Mouse (Mus musculus): ENCODE data around the gene Tvp23a.

The Tvp23a gene

DNA sequence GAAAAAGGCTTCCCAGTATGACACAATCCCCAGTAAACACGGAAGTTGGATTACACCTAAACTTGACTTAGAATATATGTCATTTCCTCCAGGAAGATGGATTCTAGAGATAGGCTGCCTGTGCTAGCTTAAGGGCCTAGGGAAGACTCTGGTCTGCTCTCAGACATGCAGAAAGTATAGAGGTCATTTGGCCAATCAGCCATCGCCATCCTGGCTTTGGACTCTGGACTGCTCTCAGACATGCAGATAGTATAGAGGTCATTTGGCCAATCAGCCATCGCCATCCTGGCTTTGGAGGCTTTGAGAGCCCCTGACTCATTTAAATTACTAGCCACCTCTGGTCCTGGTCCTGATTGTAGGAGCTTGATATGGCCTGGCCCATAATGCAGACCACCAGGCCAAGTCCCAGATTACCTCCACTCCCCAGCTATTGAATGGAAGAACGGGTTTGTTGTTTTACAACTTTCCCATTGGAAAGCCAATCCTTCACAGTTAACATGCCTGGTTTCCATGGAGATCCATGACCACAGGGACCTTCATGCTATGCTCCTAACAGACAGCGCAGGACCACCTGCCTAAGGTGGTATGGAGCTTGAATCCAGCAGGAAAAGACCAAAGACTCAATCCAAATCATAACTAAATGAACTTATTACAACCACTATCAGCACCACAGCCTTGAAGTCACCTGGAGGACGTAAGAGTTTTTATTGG, 6.9 kb upstream of the Tvp23a start:
- in situ Hi-C loops (cut with MboI), result no loop called here

DNA sequence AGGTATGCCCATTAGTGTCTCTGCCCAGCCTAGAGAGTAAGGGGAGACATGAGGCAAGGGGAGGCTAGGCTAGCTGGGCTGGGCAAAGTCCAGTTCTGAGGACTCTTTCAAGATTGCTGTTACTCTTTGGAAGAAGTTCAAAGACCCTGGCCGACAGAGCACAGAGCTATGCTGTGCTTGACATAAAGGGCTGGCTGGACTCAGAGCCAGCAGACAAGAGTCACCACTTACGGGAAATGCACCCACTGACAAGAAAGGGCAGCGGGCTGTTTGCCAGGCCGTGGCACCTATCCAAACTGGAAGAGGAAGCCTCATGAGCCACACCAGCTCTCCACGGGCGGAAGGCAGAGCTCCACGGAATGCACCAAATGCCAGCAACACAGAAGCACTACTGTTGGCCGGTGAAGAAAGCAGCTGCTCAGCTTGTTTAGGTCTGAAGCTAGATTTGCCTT, 5.3 kb upstream of the Tvp23a start:
- in situ Hi-C loops (cut with MboI), result no loop called here

DNA sequence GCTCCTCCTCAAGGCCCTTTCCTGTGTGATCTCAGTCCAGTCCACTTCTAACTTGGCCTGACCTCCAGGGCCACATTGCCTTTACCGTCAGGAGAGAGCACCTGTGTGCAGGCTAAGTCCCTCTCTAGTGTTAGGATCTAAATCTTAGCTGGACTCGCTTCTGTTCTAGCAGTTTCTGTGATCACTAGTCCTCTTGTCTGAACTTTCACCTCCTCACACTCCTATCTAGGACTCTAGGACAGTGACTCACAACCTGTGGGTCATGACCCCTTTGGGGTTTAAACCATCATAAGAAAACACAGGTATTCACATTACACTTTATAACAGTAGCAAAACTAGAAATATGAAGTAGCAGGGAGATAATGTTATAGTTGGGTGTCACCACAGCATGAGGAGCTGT, 4.7 kb upstream of the Tvp23a start:
- in situ Hi-C loops (cut with MboI), result no loop called here

DNA sequence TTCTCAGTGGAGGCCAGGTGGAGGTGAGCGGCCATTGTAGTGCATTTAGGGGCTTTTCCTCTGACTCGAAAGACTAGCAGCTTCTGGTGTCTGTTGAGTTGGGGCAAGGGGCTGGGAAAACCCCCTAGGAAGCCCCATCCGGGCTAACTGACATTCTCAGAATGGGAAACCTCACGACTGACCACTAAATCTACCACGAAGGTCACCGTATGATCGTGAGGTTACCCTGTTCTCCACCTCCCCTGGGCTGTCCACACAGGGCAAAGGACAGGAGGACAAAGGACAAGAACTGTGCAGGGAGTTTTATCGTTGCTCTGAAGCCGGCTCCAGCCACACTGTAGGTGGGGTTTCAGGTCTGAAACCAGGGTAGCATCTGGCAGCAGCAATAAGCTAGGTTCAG, 1.8 kb upstream of the Tvp23a start:
- in situ Hi-C loops (cut with MboI), result no loop called here

DNA sequence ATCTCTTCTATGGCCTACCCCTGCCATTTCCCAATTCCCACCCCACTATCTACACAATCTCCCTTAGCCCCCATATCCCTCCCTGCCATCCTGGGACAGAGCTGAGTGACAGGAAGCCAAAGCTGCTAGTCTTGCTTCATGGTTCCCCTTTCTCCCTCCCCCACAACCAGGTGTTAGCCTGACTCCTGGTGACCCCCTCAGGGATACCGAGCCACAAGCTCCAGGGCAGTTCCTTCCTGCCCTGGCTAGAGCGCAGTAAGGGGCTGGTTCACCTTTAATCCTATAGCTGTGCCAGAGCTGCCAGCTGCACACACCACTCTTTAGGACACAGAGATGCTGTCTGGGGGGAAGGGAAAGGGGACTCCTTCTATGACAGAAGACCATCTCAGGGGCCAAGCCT, 619 bp upstream of the Tvp23a start:
- in situ Hi-C loops (cut with MboI), result no loop called here

DNA sequence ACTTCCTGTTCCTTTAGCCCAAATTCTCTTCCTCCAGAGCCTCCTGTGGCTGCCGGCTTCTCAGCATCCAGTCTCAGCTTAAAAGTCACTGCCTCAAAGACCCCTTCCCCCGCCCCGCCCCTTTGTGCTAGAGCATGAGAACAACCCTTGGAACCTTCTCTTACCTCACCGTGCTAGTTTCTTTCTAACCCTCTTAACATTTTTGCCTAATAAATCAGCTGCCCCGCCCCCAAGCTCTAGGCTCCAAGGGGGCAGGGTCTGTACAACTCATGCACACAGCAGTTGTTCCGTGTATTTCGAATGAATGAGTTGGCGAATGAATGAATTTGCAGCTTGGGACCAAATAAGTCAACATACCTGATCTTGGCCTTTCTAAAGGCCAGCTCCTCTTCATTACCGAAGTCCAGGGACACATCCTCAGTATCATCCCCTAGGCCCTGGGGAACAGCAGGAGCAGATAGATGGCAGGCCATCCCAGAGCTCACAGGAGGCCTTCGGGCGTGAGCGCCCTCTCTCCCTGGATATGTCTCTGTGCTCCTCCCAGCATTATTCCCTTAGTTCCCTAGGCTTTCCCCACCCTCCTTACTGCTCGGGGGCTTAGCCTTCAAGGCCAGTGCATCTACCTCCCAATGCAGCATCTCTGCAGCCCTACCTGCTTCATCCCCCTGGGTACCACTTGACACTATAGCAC, 444 bp downstream of the Tvp23a start:
- in situ Hi-C loops (cut with MboI), result no loop called here

DNA sequence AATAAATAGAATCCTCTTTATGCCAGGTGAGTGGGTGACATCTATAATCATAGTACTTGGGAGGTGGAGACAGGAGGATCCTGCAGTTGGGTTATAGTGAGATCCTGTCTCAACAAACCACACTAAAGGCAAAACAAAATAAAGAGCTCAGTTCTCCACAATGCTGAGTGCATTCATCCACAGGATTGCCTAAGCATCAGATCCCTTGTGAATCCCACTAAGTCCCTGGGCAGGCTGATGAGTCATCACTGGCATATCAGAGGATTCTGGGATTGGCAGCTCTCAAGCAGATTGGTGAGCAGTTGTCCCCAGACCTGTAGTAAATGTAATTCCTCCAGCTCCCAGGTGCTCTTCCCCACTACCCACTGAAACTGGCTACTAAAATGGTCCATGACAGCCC, 3.4 kb downstream of the Tvp23a start:
- in situ Hi-C loops (cut with MboI), result no loop called here

DNA sequence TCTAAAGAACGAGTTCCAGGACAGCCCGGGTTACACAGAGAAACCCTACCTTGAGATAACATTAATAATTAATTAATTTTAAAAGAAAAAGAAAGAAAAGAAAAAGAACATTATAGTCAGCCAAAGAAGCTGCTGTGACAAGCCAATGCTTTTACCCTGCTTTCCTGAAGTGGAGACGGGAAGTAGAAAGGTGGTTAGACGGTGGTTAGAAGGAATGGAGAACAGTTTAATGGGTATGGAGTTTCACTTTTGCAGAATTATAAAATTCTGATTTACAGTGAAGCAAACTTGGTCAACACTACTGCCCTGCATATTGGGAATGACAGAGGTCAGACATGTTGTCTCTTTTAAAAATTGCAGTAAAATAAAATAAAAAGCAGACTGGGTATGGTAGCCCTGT, 5.4 kb downstream of the Tvp23a start:
- in situ Hi-C loops (cut with MboI), result no loop called here

DNA sequence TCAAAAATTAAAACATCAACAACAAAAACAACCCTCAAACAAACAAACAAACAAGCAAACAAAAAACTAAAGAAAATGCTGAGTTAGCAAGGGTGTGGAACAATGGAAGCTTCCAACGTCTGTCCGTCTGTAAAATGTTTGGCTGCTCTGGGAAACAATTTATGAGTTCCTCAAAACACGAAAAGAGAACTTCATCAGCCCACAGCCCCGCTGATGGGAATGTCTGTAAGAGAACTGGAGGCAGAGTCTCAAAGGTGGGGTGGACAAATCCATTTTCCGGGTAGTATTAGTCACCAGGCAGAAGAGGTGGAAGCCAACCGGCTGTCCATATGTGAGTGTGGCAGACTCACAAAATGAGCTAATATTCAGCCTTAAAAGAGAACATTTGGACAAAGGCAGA, 5.8 kb downstream of the Tvp23a start:
- in situ Hi-C loops (cut with MboI), result no loop called here

DNA sequence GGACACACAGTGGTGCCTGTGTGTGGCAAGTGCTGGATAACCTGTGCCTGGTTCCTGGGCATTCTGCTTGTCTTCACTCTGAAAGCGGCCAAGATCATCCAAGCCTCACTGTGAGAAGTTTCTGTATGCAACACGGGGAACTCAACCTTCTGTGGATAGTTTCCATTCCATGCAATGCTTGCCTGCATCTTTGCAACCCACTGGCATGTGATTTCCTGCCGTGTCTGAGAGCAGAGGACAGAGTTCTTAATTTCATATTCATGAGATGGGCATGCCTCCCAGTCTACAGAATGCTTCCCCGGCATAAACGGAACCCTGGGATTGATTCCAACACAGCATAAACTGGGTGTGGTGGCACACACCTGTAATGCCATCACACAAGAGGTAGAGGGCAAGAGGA, 9.1 kb downstream of the Tvp23a start:
- in situ Hi-C loops (cut with MboI), result no loop called here

DNA sequence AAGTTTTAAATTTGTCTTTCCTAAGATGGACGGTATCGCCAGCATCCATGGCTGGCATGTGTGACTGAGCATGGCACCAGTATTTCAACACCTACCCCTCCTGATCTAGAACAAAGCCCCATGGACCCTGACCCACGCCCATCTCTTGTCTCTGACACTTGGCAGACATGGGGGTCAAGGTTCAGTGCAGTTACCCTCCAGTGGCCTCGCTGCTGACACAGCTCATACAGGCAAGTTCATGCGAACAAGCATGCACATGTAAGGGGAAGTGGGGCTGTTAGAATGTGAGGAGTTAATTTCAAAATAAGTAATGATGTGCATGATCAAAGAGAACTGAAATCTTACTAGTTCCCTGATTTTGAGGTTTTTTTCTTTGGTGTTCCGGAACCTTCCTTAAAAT, 11.0 kb downstream of the Tvp23a start:
- in situ Hi-C loops (cut with MboI), result no loop called here

DNA sequence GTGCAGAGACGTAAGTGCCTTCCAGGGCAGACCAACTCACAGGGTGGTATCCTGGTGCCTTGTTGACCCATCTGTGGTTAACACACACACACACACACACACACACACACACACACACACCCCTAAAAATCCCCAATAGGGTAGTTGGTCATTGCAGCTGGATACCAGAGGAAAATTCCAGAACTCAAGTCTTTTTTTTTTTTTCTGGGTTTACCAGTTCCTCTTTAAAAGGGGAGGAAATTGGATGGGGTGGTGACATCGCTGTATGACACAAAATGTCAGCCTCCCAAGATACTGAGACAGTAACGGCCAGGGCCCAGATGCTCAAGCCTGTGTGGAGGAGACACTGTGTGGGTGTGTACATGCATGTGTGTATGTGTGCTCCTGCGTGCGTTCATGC, 13.8 kb downstream of the Tvp23a start:
- in situ Hi-C loops (cut with MboI), result no loop called here

DNA sequence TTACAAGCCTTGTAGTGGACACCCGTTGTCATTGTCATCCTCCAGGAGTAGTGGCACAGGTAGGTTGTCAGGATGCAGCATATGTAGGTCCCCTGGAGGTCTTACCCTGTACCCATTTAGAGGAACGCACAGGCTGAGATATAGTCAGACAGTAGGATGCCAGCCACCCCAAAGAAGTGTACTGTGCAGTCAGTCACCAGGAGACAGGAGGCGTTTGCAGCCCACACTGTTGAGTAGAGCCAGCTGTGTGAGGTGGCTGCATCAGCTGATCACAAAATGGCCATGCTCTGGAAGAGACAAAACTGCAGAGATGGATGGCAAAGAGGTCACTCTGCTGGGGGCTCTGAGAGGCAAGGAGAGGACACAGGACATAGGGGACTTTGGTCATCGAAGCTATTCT, 14.8 kb downstream of the Tvp23a start:
- in situ Hi-C loops (cut with MboI), result no loop called here

DNA sequence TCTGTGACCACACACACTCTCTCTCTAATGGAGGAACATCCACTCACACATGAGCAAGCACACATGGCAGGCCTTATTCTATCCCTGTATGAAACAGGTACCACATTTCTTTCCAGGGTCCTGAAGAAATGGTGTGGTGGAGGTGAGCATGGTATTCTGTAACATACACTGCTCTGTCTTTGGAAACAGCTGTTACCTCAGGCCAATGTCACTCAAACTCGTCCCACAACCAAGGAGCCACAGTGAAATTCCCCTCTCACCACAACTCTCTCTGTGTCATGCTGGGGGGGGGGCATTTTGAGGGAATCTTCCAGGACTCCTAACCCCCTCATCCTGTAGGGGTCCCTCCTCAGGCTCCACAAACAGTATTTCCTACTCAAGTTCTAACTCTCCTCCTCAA, 15.3 kb downstream of the Tvp23a start:
- in situ Hi-C loops (cut with MboI), result no loop called here

DNA sequence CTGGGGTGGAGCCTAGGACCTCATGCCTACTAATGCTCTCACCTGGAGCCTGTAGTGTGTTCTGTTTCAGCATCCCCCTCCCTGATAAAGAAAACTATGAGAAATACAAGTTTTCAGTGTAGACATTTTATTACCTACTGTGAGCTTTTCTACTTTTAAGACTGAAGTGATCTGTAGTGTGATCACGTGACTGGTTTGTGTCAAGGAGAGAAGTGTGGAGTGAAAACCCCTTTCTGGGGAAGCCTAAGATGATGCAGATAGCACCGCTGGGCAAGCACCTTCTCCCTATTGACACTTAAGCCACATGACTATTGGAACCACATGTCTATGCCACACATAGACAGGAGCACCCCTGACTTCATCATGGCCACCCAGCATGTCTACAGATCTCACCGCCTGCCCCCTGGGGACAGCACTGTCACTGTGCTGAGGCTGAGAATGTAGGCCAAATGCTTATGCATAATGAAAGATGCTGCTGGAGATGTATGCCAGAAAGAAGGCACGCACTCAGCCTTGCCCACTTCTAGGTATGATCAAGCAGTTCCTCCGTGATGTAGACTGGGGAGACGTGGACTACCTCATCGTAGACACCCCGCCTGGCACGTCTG, 26.6 kb downstream of the Tvp23a start:
- in situ Hi-C loops (cut with MboI), result no loop called here

DNA sequence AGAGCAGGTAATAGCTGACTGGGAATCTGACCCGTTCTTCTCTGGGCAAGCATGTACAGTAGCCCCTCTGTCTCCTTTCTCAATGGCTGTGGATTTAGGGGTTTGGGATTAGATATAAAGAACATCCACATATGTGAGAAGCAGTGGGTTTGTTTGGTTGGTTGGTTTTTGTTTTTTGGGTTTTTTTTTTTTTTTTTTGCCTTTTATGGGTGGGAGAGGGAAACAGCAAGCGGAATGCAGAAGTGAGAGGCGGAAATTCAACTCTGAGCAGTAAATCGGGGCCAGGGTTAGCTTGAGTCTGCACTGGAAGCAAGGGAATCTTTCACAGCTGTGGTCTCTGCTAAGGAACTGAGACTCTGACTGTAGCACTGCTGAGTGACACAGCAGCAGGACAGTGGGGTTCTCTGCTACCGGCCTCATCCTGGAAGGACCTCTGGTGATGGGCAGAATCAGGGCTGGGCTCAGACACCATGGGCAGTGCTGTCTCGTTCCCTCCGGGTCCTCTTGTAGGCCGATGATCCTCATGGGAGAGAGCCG, 29.4 kb downstream of the Tvp23a start:
- in situ Hi-C loops (cut with MboI), result no loop called here

DNA sequence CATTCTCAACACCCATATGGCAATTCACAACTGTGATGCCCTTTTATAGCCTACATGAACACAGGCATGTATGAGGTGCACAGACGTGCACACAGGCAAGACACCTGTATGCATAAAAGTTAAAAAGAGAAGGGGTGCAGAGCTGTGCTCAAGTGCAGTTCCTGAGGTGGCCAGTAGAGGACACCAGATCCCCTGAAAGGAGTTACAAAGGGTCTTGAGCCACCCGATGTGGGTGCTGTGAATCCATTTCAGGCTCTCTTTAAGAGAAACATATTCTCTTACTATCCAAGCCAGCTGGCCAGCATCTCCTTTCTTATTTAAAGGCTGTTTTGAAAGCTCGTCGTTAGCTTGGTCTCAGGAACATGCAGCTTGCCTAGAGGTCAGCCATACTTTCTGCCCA, 30.3 kb downstream of the Tvp23a start:
- in situ Hi-C loops (cut with MboI), result no loop called here

DNA sequence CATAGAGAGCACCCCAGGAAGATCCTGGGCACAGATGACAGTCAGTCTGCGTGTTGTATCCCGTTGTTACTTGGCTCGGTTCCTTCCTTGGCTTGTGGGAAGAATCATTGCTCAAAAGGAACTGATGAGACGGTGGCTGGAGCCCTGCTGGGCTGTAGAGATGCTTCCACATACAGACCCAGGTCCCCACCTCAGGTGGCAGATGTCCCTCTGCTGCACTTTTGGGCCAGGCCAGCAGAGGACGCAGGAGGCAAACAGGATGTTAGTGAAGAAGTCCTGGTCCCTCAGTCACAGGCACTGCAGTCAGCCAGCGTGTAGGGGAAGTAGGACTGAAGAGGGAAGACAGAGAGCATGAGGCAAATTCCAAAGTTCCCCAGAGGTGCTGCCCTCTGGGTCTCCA, 31.2 kb downstream of the Tvp23a start:
- in situ Hi-C loops (cut with MboI), result no loop called here

DNA sequence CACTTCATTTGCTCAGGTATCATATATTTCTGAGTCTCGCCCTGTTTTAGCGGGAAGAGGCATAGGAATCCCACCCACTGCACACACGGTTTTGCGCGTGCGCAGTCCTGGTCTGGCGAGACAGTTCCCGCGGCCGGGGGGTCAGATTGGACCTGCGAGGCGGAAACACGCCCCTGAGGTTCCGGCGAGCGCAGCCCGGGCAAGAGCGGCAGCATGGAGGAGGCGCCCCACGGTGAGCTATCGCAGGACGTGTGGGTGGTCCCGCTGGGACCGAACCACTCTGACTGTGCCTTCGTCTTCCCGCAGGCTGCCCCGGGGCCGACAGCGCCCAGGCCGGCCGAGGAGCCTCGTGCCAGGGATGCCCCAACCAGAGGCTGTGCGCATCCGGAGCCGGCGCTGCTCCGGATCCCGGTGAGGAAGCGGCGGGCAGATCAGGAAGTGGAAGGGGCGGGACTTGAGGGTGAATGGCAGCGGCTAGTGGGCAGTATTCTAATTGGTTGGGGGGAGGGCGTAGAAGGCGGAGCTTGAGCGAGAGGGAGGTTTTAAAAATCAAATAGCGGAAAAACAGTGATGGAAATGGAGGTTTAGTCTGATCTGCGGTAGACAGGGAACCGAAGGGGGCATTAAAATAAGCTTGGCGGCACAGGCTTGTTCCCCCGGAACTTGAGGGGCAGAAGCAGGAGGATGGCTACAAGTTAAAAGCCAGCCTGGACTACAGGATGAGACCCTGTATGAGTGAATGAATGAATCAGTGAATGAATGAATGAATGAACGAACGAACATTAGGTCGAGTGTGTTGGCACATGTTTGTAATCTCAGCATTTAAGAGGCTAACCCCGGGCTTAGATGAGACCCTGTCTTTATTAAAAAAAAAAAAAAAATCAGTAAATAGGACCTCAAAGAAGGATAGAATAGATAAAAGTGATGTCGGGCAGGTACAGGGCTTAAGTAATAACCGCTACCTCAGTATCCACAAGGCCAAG, 35.1 kb downstream of the Tvp23a start, which contains the start of gene Nubp1:
Gene Nubp1, plus strand, starts transcription at position 185 of the 983 bp plus-strand sequence.
- in situ Hi-C loops (cut with MboI), result loop anchor here (5.0 kb wide), 1 partner anchor 105 kb away; no protein-coding TSS in a partner anchor

DNA sequence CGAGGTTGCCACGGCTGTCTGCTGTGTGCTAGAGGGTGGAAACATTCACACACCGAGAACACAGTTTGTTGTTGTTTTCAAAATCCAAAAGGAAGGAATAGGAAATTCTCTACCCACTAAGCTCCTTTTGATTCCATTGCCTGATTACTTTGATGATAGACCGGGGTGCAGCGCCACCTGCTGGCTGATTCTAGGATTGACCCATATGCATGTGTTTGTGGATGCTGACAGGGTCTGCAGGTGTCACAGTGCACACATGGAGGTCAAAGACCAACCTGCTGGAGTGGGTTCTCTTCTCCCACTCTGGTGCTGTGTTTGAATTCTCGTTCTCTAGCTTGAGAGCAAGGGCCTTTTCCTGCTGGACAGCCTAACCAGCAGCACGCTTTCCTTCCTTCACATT, 48.0 kb downstream of the Tvp23a start:
- in situ Hi-C loops (cut with MboI), result no loop called here

DNA sequence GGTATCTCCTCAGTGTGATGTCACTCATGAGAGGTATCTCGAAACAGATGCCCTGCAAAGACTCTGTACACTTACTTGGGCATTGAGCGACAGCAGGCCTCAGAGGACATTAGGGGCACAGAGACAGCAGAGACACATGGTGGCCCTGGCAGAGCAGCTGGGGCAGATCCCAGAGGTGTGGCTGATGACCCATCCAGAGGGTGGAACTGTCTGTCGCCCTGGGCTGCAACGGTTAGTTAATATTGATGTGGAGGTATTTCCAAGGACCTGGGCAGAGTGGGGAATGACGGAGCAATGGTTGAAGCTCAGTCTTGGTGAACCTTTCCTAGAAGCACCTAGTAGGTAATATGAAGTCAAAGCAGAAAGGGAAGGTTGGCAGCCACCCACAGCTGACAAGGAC, 48.4 kb downstream of the Tvp23a start:
- in situ Hi-C loops (cut with MboI), result no loop called here
